Mouse (Mus musculus): ENCODE data around the gene Plekha6.
"Not testable (repeated sequence)": the region's sequence is repeated elsewhere in the genome, so short reads cannot be mapped to it uniquely, and the experiment has no call there.

The Plekha6 gene

GRCm38 (mm10) chr1:133323333-133323732, 159.3 kb downstream of the Plekha6 start:
- no peak for DNase-seq (ENCODE audit: low spot score)

DNA sequence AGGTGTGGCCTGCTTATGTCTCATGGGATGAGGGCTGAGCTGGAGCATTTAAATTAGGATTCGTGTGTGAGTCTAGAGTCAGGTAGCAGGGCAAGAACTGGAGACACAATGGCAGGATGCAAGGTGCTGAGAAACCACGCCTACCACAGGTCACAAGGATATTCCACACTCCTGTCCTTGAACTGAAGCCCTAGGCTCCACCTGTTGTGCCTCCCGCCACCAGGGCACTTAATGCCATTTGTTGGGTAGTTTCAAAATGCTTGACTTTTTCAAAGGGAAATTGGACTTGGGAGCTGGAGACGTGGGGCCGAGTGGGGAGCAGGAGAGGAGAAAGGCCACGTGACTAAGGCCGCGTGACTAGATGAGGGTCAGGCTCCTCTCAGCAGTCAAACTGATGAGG, 161.9 kb downstream of the Plekha6 start:
- no peak for DNase-seq (ENCODE audit: low spot score)

- no peak for DNase-seq (ENCODE audit: low spot score)
Measured at GRCm38 (mm10) chr1:133327094-133327493, 163.1 kb downstream of the Plekha6 start.

- no peak for DNase-seq (ENCODE audit: low spot score)
Measured at GRCm38 (mm10) chr1:133328299-133328795, 164.3 kb downstream of the Plekha6 start.

GRCm38 (mm10) chr1:133328896-133329637, 165.1 kb downstream of the Plekha6 start:
- DNase-seq (ENCODE audit: low spot score) = no peak

DNA sequence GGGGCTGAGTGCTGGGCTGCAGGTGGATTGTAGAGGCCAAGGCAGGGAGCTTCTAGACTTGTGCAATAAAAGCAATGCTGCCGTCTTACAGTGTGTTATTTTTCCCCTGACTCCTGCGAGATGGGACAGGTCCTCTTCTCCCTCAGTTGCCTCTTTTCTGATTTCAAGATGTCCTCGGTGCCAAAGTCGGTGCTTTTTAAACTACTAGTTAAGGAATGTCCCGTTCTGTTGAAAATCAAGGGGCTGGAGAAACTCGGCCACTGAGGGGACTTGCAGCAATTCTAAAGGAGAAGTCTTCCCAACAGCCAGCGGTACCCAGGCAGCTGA, 165.6 kb downstream of the Plekha6 start:
- no peak for DNase-seq (ENCODE audit: low spot score)

- no peak for DNase-seq (ENCODE audit: low spot score)
Measured at GRCm38 (mm10) chr1:133331142-133331541, 167.1 kb downstream of the Plekha6 start.

GRCm38 (mm10) chr1:133332656-133333430, 168.8 kb downstream of the Plekha6 start:
- DNase-seq (ENCODE audit: low spot score) = no peak

- DNase-seq (ENCODE audit: low spot score) = no peak
Measured at GRCm38 (mm10) chr1:133333937-133334336, 169.9 kb downstream of the Plekha6 start.

DNA sequence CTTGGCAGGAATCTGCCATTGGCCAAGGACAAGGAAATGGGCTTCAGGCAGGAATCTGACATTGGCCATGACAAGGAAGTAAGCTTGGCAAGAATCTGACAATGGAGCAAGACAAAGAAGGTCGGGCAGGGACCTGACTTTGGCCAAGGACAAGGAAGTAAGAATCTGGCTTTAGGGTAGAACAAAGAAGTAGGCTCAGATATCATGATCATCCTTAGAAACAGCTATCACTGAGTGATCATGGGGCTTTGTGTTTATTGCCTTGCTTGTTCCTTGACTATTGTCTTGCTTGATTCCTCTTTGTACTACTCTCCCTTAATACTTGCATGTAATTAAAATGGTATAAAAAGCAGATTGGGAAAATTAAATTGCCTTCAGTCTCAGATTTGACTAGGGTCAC, 176.4 kb downstream of the Plekha6 start:
- not testable (repeated sequence) for DNase-seq (ENCODE audit: low spot score)

DNA sequence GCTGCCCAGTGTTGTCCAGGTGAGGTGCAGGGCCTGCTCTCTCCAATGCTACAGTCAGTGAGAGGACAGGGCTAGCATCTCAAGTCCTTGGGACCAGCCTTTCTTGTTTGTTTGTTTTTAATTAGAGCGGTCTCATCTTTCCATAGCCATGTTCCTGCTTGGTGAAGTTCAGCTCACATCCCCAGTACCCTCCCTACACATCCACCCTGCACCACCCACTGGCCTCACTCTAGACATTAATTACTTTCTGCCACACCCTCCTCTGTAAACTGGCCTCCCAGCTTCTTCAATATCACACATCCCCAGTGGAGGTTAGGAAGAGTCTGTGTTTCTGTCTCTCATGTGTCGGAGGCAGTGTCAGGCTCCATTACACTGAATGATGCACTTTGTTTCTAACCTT, 180.3 kb downstream of the Plekha6 start:
- no peak for DNase-seq (ENCODE audit: low spot score)

GRCm38 (mm10) chr1:133346531-133346930, 182.5 kb downstream of the Plekha6 start:
- no peak for DNase-seq (ENCODE audit: low spot score)

GRCm38 (mm10) chr1:133347226-133347625, 183.2 kb downstream of the Plekha6 start:
- no peak for DNase-seq (ENCODE audit: low spot score)

DNA sequence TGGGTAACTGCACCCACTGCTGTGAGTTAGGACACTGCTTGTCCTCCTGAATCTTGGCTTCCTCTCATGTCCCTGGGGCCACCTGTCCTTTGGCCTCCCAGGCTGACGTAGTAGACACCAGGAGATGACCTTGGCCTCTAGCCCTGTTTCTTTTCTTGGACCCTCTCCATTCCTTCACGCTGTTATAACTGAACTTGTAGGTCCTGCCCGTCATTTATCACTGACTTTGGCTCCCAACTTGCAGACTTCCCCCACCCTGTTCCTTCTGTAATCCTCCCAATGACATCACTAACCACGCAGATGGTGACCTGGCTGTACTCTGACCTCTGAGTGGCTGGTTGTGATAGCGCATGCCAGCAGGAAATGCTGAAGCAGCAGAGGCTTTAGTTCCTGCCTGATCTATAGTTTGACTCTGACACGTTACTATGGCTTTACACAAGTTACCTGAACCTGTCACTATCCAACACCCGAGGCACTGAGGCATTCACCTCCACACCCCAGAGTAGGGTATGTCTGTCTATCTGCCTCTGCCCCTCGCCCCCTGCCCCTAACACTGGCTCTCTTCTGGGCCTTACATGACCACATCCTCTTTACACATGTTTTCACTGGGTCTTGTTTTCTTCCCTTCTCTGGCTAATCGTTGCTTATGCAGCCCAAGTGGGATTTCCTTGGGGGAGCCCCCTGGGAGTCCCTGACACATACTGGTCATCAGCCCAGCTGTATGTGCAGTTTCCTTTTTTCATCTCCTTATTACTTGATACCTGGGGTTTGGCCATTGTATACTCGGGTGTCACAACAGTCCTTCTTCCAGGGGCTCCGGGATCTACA, 183.9 kb downstream of the Plekha6 start:
- no peak for DNase-seq (ENCODE audit: low spot score)

GRCm38 (mm10) chr1:133350210-133350609, 186.2 kb downstream of the Plekha6 start, which contains the start of gene Ren1:
Gene Ren1, plus strand, starts transcription at chr1:133350510.
- DNase-seq (ENCODE audit: low spot score) = no peak

GRCm38 (mm10) chr1:133351762-133352161, 187.8 kb downstream of the Plekha6 start:
- no peak for DNase-seq (ENCODE audit: low spot score)
